Mouse (Mus musculus) hindbrain, embryonic 12.5 days (tissue): ENCODE data around the gene Hadha. TPM values are rescaled to one million over a fixed set of nuclear protein-coding genes. Genes with fewer than 3 reads are reported as not detected.

Source experiments
- ATAC-seq: fragments of 200-750 bp; cut with Nextera tagmentation; 2 replicates; pipeline ENCODE4 v1.8.0; 2017; ENCODE audit warnings: moderate TSS enrichment; ENCODE audit not compliant: low FRiP score
- H3K27ac ChIP-seq: fragments of 300-500 bp; sonication (generic); 2 replicates; pipeline ENCODE4 v1.5.1; 2016; ENCODE audit warnings: mild to moderate bottlenecking
- H3K27me3 ChIP-seq: fragments of 300-500 bp; sonication (generic); 2 replicates; pipeline ENCODE4 v1.6.1; 2016; ENCODE audit warnings: mild to moderate bottlenecking
- H3K36me3 ChIP-seq: fragments of 300-500 bp; sonication (generic); 2 replicates; pipeline ENCODE4 v1.6.1; 2016; ENCODE audit warnings: mild to moderate bottlenecking
- H3K4me1 ChIP-seq: fragments of 300-500 bp; sonication (generic); 2 replicates; pipeline ENCODE4 v1.6.1; 2016
- H3K4me2 ChIP-seq: fragments of 300-500 bp; sonication (generic); replicated peaks from 2 replicates; pipeline ENCODE4 v1.6.1; 2016; ENCODE audit warnings: mild to moderate bottlenecking
- H3K4me3 ChIP-seq: fragments of 300-500 bp; sonication (generic); 2 replicates; pipeline ENCODE4 v1.5.1; 2016; ENCODE audit warnings: mild to moderate bottlenecking
- H3K9ac ChIP-seq: fragments of 300-500 bp; sonication (generic); 2 replicates; pipeline ENCODE4 v1.6.1; 2016; ENCODE audit warnings: mild to moderate bottlenecking, moderate library complexity
- H3K9me3 ChIP-seq: fragments of 300-500 bp; sonication (generic); replicated peaks from 2 replicates; pipeline ENCODE4 v1.6.1; 2016; ENCODE audit warnings: mild to moderate bottlenecking
- WGBS: fragments of 180-500 bp; shearing (Covaris S2); methylation state at CpG from one replicate; pipeline ENCODE4 v1.1.7; 2016; 5-methylcytosine and 5-hydroxymethylcytosine counted together
- polyA plus RNA-seq: library from polyadenylated mRNA; unstranded; fragments of >200 nt; fragmentation: Nextera tagmentation; extraction: Ambion mirVana; gene quantifications from 2 replicates; pipeline ENCODE4 v1.2.1, GENCODE M21; 2016

Gene Hadha
- polyA plus RNA-seq, 1 experiment from 2014 or later, result 106 TPM

DNA sequence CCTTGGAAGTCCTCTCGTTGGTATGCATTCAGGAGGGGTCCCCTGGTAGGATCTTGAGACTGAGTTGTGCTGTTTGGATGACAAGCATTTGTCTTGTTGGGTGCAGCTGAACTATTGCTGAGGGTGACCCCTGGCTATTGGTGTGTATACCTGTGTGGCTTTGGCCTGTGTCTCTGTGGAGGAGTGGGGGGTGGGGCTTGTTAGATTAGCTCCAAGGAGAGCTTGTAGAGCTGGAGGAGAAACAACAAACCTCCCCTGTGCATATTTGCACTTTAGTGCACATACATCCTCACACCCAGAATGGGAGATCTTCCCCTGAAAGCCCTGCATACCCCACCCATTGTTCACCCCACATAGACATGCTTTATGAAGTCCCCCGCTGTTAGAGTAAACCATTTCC is 48.2 kb downstream of the Hadha start:
- peaks cover 65% of the 10 kb centered on the region for H3K4me1 ChIP-seq
- H3K27me3 ChIP-seq, result peaks cover 32% of the 10 kb centered on the region
- peak overlapping the region; percentile 76 for H3K4me3 ChIP-seq
- ATAC-seq, result peak; percentile 10; the same call in 1 of the 2 replicates
- H3K27ac ChIP-seq, result peak overlapping the region; percentile 88
- peak overlapping the region; percentile 78 for H3K4me2 ChIP-seq
- no peaks in the 10 kb centered on the region for H3K36me3 ChIP-seq
- WGBS, result 7% methylated on average over 2 of the region's 2 CpGs
- H3K9me3 ChIP-seq, result no peaks in the 10 kb centered on the region
- H3K9ac ChIP-seq, result peak overlapping the region; percentile 84

DNA sequence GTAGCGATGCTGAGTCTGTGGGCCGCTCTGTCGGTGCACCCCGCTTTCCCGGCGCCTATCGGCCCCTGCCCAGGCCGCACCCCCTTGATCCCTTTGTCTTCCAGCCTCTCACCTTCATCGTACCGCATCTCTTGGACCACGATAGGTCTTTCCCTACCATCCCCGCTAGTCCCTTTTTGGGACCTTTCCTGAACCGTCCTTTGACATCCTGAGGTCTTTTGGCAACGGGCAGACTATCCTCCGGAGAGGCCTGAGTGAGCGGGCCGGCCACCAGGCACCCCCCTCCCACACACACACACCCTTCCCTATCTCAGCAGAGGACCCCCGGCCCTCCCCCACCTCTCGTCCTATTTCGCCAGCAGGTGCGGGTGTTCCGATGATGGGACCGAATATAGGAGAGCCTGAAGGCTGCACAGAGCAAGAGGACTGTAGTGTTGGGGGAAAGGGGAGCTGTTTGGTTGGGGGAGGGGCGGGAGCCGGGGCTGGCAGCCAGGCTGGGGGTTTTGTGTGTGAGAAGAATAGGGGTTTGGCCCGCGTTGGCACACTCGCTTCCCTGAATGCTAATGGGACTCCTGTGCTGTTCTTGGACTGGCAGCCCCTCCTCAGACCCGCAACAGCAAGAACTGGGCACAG is 49.2 kb downstream of the Hadha start, which contains the start of gene 3110082J24Rik:
TSS of gene 3110082J24Rik (minus strand) at position 419 of the 633 bp plus-strand sequence.
- H3K4me1 ChIP-seq, result peaks cover 55% of the 10 kb centered on the region
- peak within 1 kb of the TSS; percentile 78 for H3K4me2 ChIP-seq
- no peaks in the 10 kb centered on the region for H3K36me3 ChIP-seq
- peaks cover 32% of the 10 kb centered on the region for H3K27me3 ChIP-seq
- peak; percentile 38 for ATAC-seq
- H3K27ac ChIP-seq, result peak within 1 kb of the TSS; percentile 88
- WGBS, result under 1% methylated on average over 27 of the region's 29 CpGs
- H3K4me3 ChIP-seq, result peak within 1 kb of the TSS; percentile 76
- H3K9me3 ChIP-seq, result 0 out of 2 replicates have a peak, but pooled peaks cover 6% of the 10 kb centered on the region
- H3K9ac ChIP-seq, result peak within 1 kb of the TSS; percentile 84

DNA sequence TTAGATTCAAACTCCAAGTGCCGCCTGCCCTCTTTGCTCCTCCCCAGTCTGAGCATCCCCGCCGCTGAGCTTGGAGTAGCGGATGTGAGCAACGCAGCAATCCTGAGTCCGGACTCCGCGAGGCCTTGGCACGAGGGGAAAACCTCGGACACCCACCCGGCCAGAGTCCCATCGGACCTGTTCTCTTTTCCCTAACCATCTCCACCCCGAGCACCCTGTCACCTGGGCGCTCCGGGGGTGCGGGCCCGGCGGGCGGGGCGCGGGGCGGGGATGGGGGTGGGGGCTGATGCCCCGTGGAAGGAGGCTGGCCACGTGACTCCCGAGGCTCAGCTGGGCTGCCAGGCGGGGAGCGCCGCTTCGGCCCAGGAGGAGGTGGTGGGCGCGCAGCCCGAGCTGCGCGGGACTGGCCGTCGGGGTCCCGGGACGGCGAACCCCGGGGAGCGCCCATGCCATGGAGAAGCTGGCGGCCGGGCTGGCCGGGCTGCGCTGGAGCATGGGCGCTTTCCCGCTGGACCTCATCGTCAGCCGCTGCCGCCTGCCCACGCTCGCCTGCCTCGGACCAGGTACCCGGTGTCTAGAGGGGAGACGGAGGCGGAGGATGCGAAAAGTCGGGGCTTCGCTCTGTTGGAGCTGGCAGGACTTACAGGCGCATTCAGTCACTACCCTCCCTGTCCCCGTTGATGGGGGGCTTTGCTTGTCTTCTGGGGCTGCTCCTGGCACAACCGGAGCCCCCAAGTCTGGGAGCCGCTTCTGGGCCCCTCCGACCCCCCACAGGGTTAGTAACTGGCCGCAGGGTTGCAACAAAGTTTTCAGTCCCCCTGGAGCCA is 49.9 kb downstream of the Hadha start, which contains the start of gene Garem2:
TSS of gene Garem2 (plus strand) at position 321 of the 827 bp plus-strand sequence.
- H3K9me3 ChIP-seq, result 0 out of 2 replicates have a peak, but pooled peaks cover 7% of the 10 kb centered on the region
- WGBS, result 1% methylated on average over 57 of the region's 65 CpGs
- peak within 1 kb of the TSS; percentile 88 for H3K27ac ChIP-seq
- peak within 1 kb of the TSS; percentile 78 for H3K4me2 ChIP-seq
- H3K36me3 ChIP-seq, result no peaks in the 10 kb centered on the region
- H3K9ac ChIP-seq, result peak within 1 kb of the TSS; percentile 84
- ATAC-seq, result peak; percentile 36
- peaks cover 32% of the 10 kb centered on the region for H3K27me3 ChIP-seq
- H3K4me3 ChIP-seq, result peak within 1 kb of the TSS; percentile 76
- peaks cover 48% of the 10 kb centered on the region for H3K4me1 ChIP-seq

DNA sequence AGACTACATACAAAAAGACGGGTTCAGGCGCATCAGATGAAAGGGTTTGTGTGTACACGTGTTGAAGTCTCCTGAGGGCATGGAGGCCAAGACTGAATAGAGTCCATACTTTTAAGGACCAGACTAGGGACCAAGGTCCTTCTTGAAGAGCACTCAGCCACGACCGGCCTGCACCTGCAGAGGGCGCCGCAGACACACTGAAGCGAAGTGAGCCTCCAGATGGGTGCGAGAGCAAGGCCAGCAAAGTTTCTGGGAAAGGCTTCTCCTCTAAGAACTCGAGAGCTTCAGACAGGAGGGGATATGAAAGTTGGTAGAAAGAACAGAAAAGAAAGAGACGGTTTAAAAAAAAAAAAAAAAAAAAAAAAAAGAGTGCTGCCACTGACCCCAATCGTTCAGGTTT is 50.6 kb downstream of the Hadha start:
- Histone ChIP-seq H3K9me3 (0 out of 2 replicates have a peak, but pooled peaks cover 7% of the 10 kb centered on the region), H3K27ac (no peak overlapping the region)
- WGBS, result under 1% methylated on average over 11 of the region's 12 CpGs

DNA sequence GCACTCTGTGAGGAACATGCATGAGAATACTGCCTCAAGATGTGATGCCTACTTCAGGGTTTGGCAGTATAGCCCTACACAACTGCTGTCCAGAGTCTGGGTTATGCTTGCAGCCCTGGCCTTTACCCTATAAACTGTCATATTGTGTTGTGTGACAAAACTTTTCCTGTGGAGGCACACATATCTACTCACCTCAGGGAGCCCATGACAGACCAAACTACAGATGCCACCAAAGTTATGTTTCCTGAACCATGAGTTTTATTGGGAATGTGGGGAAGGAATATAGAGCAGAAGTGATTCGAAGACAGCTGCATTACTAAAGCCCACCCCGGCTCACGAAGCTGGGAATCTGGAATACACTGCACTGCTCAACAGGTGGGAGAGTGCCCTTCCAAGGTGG is 51.6 kb downstream of the Hadha start:
- Histone ChIP-seq H3K9me3 (0 out of 2 replicates have a peak, but pooled peaks cover 7% of the 10 kb centered on the region), H3K4me1 (peaks cover 32% of the 10 kb centered on the region), H3K36me3 (no peaks in the 10 kb centered on the region), H3K27ac (no peak overlapping the region), H3K4me2 (no peak overlapping the region), H3K27me3 (peaks cover 32% of the 10 kb centered on the region), H3K9ac (no peak overlapping the region), H3K4me3 (no peak overlapping the region)
- ATAC-seq, result no peak
- WGBS, result 78% methylated on average over 3 of the region's 3 CpGs

More for the DNA sequence above, 50.6 kb downstream of the Hadha start:
- peaks cover 32% of the 10 kb centered on the region for H3K27me3 ChIP-seq
- peak overlapping the region; percentile 84; the same call in 1 of the 2 replicates for H3K9ac ChIP-seq
- no peak for ATAC-seq
- peak overlapping the region; percentile 76 for H3K4me3 ChIP-seq
- no peaks in the 10 kb centered on the region for H3K36me3 ChIP-seq
- H3K4me1 ChIP-seq, result peaks cover 40% of the 10 kb centered on the region
- peak overlapping the region; percentile 78 for H3K4me2 ChIP-seq

DNA sequence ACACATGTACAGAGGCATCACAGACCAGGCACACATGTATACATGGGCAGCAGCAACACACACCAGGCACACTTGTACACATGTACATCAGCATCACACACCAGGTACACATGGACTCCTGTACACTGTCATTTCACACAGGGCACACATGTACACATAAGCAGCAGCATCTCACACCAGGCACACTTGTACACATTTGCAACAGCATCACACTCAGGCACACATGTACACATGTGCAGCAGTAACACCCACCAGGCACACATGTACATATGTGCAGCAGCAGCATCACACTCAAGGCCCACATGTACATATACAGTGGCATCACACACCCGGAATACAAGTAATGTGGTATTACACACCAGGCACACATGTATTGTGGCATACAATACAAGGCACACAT is 56.7 kb downstream of the Hadha start:
- Histone ChIP-seq H3K9ac (no peak overlapping the region), H3K4me1 (no peaks in the 10 kb centered on the region), H3K36me3 (no peaks in the 10 kb centered on the region), H3K9me3 (0 out of 2 replicates have a peak, but pooled peaks cover 7% of the 10 kb centered on the region), H3K27me3 (peaks cover 9% of the 10 kb centered on the region), H3K4me2 (no peak overlapping the region), H3K4me3 (no peak overlapping the region), H3K27ac (no peak overlapping the region)
- WGBS, result 86% methylated on average over 1 of the region's 1 CpGs
- no peak for ATAC-seq

DNA sequence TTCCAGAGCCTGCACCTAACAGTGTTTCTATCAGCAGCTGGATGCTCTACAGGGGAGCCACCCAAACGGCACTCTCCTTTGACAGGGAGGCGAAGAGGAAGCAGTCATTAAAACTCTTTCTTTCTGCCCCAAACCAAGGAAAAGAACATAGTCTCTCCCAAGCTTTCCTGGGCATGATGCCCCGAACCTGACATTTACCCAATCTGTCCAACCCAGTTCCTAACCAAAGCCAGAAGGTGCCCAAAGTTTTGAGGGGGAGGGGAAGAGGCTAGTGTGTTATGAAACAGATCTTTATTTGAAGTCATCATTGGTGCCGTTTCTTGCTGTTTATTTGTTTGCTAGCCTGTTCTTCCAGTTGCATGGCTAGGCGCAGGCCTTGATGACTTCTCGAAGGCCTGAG is 59.2 kb downstream of the Hadha start:
- no peak overlapping the region for H3K9ac ChIP-seq
- WGBS, result 73% methylated on average over 6 of the region's 6 CpGs
- H3K27me3 ChIP-seq, result no peaks in the 10 kb centered on the region
- no peak for ATAC-seq
- no peaks in the 10 kb centered on the region for H3K4me1 ChIP-seq
- no peak overlapping the region for H3K4me3 ChIP-seq
- H3K4me2 ChIP-seq, result no peak overlapping the region
- H3K9me3 ChIP-seq, result 0 out of 2 replicates have a peak, but pooled peaks cover under 1% of the 10 kb centered on the region
- no peaks in the 10 kb centered on the region for H3K36me3 ChIP-seq
- H3K27ac ChIP-seq, result no peak overlapping the region

DNA sequence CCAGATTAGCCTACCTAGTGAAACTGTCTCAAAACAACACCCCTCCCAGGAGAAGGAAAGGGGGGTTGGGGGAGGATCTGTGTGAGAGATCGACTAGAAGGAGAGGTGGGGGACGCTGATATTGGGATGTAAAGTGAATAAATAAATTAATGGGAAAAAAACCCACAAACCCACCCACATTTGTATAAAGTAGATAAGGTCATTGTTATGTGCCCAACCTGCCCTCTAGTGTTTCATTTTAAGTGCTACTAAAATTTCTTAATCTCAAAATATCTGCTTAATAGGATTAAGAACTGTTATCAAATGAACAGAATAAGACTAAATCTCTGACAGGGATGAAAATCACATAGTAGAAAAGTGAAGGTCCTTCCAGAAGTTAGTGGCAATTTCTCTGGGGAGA is 60.6 kb downstream of the Hadha start:
- H3K4me3 ChIP-seq, result no peak overlapping the region
- H3K36me3 ChIP-seq, result no peaks in the 10 kb centered on the region
- H3K9me3 ChIP-seq, result no peaks in the 10 kb centered on the region
- H3K4me1 ChIP-seq, result no peaks in the 10 kb centered on the region
- H3K4me2 ChIP-seq, result no peak overlapping the region
- no peak overlapping the region for H3K9ac ChIP-seq
- 54% methylated on average over 2 of the region's 2 CpGs for WGBS
- no peak for ATAC-seq
- H3K27me3 ChIP-seq, result no peaks in the 10 kb centered on the region
- no peak overlapping the region for H3K27ac ChIP-seq

DNA sequence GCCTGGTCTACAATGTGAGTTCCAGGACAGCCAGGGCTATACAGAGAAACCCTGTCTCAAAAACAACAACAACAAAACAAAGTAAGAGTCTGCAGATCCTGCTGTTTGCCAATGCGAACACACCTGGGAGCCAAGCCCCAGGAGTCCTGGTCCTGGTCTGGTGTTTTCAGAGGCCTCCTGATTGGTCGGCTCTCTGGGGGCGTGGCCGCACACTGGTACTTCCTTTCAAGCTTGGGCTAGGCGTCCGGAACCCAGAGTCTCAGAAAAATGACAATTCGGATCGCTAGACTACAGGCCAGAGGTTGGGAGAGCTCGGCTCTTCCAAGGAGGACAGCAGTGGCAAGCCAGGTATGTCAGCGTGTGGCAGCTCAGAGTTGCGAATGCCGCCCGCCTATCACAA is 62.3 kb downstream of the Hadha start:
- ATAC-seq, result no peak
- no peaks in the 10 kb centered on the region for H3K4me1 ChIP-seq
- no peaks in the 10 kb centered on the region for H3K36me3 ChIP-seq
- H3K27me3 ChIP-seq, result no peaks in the 10 kb centered on the region
- no peak overlapping the region for H3K4me2 ChIP-seq
- 60% methylated on average over 13 of the region's 13 CpGs for WGBS
- H3K4me3 ChIP-seq, result no peak overlapping the region
- no peak overlapping the region for H3K27ac ChIP-seq
- no peaks in the 10 kb centered on the region for H3K9me3 ChIP-seq
- H3K9ac ChIP-seq, result no peak overlapping the region

DNA sequence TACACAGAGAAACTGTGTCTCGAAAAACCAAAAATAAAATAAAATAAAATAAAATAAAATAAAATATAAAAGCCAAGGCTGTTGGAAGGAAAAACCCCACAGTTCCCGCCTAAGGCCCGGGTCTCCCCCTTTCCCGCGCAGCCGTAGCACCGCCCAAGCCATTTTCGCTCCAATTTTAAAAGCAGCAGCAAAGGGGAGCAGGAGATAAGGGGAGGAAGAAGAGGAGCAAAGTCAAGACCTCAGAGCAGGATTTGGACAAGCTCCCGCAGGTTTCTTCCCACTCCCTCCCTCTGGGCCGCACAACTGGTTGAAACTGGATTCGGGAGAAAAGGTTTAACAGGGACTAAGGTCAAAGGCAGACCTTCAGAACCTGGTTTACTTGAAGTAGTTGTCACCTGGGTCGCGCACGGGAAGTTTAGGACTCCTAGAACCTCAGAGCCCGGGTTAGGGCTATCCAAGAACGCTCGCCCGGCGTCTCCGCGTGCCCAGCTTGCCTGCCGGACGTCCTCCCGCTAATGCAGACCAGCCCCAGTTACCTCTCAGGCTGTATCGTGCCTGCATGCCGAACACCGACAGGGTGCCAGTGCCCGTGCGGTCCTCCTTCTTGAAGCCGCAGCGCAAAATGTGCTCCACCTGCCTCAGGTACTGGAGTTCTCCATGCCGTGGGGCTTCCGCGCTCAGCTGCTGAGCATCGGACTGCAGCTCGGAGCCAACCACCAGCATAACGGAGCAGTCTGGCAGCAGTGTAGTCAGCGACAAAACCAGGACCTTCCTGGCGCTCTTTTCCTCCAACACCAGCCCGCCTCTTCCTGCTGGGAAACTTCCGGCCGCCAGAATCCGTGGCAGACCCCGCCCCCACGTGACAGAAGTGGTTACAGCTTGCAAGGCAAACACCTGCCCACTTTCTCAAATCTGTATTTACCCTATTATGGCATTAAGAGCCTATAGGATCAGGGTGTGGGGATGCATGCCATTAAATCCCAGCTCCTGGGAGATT is 81.8 kb downstream of the Hadha start, which contains the start of gene Tyms:
TSS of gene Tyms (minus strand) at position 793 of the 997 bp plus-strand sequence.
- H3K4me2 ChIP-seq, result peak within 1 kb of the TSS; percentile 70
- H3K9ac ChIP-seq, result peak within 1 kb of the TSS; percentile 84
- peak; percentile 89 for ATAC-seq
- WGBS, result 1% methylated on average over 44 of the region's 45 CpGs
- H3K27ac ChIP-seq, result peak within 1 kb of the TSS; percentile 70
- H3K27me3 ChIP-seq, result no peaks in the 10 kb centered on the region
- peaks cover 25% of the 10 kb centered on the region for H3K36me3 ChIP-seq
- peak within 1 kb of the TSS; percentile 75 for H3K4me3 ChIP-seq
- peaks cover 12% of the 10 kb centered on the region for H3K4me1 ChIP-seq
- H3K9me3 ChIP-seq, result no peaks in the 10 kb centered on the region

DNA sequence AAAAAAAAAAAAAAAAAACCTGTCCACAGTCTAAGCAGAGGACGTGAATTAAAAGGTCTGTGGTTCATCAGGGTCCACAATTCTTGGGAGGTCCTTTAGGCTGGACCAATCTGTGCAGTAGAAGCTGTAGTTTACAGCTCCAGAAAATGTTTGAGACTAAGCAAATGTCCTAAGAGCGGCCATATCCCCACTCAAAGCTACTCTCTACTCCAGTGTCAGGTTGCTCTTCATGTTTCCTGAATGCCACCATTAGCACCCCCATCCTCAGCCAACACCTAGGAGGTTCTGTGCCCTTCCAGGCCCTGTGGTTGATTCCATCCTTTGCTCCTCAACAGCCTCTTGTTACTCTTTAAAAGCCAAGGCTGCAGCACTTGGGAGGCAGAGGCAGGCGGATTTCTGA is 82.6 kb downstream of the Hadha start:
- 53% methylated on average over 3 of the region's 3 CpGs for WGBS
- Histone ChIP-seq H3K36me3 (peaks cover 32% of the 10 kb centered on the region), H3K27ac (no peak overlapping the region), H3K27me3 (no peaks in the 10 kb centered on the region), H3K4me1 (peaks cover 12% of the 10 kb centered on the region), H3K9ac (peak overlapping the region; percentile 84), H3K9me3 (no peaks in the 10 kb centered on the region), H3K4me3 (peak overlapping the region; percentile 75), H3K4me2 (peak overlapping the region; percentile 70)
- ATAC-seq, result peak; percentile 32; the same call in 1 of the 2 replicates
